Mouse (Mus musculus) MEL (cell line): ENCODE results near the gene Nploc4.

Experiments
- CHD2 ChIP-seq: IDR thresholded peaks from 2 replicates; pipeline ENCODE4 v1.6.1; 2011; ENCODE audit warnings: low read length, improper control_type of control experiment
- CTCF ChIP-seq, 3 experiments: IDR thresholded peaks in 2 of 3; conservative IDR thresholded peaks in 1 of 3; 2 replicates each; pipeline ENCODE4 v1.5.1; 2011 to 2012; ENCODE audit warnings: low read length in 3 of 3, low read depth in 2 of 3, mild to moderate bottlenecking in 2 of 3, improper control_type of control experiment in 1 of 3, inconsistent platforms in 1 of 3, mixed read lengths in 1 of 3, moderate library complexity in 1 of 3; ENCODE audit not compliant: control insufficient read depth in 1 of 3, insufficient read depth in 1 of 3, poor library complexity in 1 of 3, severe bottlenecking in 1 of 3
- EP300 ChIP-seq, 2 experiments: IDR thresholded peaks; 2 replicates each; pipeline ENCODE4 v1.6.1; 2011; ENCODE audit warnings: improper control_type of control experiment in 2 of 2, low read length in 2 of 2, low read depth in 1 of 2, mild to moderate bottlenecking in 1 of 2
- HCFC1 ChIP-seq: IDR thresholded peaks from 2 replicates; pipeline ENCODE4 v1.6.1; 2012; ENCODE audit warnings: low read depth, mild to moderate bottlenecking, inconsistent platforms, low read length, improper control_type of control experiment, moderate library complexity
- MEF2A ChIP-seq: IDR thresholded peaks from 2 replicates; pipeline ENCODE4 v1.6.1; 2014; ENCODE audit warnings: low read depth, mild to moderate bottlenecking, inconsistent platforms, low read length, improper control_type of control experiment; ENCODE audit not compliant: poor library complexity, insufficient replicate concordance, severe bottlenecking; ENCODE audit errors: extremely low read depth
- MXI1 ChIP-seq: IDR thresholded peaks from 2 replicates; pipeline ENCODE4 v1.6.1; 2011; ENCODE audit warnings: mild to moderate bottlenecking, low read depth, low read length, improper control_type of control experiment
- POLR2A ChIP-seq, 2 experiments: IDR thresholded peaks; 2 replicates each; pipeline ENCODE4 v1.6.1; 2011 to 2012; ENCODE audit warnings: low read length in 2 of 2, mild to moderate bottlenecking in 2 of 2, control low read depth in 1 of 2, improper control_type of control experiment in 1 of 2, low read depth in 1 of 2, moderate library complexity in 1 of 2; ENCODE audit not compliant: control insufficient read depth in 1 of 2, insufficient read depth in 1 of 2, poor library complexity in 1 of 2
- POLR2AphosphoS5 ChIP-seq: IDR thresholded peaks from 2 replicates; pipeline ENCODE4 v1.6.1; 2012; ENCODE audit warnings: low read depth, borderline replicate concordance, mild to moderate bottlenecking, inconsistent platforms, low read length, moderate library complexity, mixed read lengths
- SIN3A ChIP-seq: IDR thresholded peaks from 2 replicates; pipeline ENCODE4 v1.6.1; 2012; ENCODE audit warnings: low read length, improper control_type of control experiment, inconsistent platforms
- TCF12 ChIP-seq: IDR thresholded peaks from 2 replicates; pipeline ENCODE4 v1.6.1; 2014; ENCODE audit warnings: low read depth, mild to moderate bottlenecking, inconsistent platforms, low read length, improper control_type of control experiment, moderate library complexity
- ZC3H11A ChIP-seq: IDR thresholded peaks from 2 replicates; pipeline ENCODE4 v1.6.1; 2012; ENCODE audit warnings: low read depth, mild to moderate bottlenecking, inconsistent platforms, low read length, improper control_type of control experiment

DNA sequence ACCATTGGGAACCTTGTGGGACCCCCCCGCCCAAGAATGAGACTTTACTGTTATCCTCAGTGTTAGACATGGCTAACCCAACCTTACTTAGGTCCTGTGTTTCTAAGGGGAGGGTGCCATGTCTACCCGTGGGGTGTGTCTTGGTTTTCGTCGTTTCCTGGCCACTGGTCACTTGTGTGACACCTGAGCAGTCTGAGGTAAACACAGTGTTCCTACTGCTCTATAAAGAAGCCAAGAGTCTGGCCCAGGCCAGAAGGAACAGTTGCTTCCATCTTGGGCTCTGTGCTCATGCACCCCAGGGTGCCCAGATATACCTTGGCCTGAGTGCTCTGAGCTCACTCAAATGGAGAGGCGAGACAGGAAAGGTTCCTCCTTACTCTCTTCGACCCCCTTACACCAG is 74.6 kb downstream of the Nploc4 start:
- no peak for TF ChIP-seq MXI1
- no peak for TF ChIP-seq POLR2A (IDR thresholded peaks at IDR 0.05; ENCODE audit: control insufficient read depth in 1 of 2, insufficient read depth in 1 of 2, low read depth in 1 of 2, low read length in 2 of 2, poor library complexity in 1 of 2)
- no peak for TF ChIP-seq HCFC1
- no peak for TF ChIP-seq CTCF (IDR thresholded peaks at IDR 0.05 in 2 of 3, conservative IDR thresholded peaks at IDR 0.05 in 1 of 3; ENCODE audit: control insufficient read depth in 1 of 3, insufficient read depth in 1 of 3, low read depth in 2 of 3, low read length in 3 of 3, poor library complexity in 1 of 3, severe bottlenecking in 1 of 3)
- TF ChIP-seq EP300 (IDR thresholded peaks at IDR 0.05; ENCODE audit: low read depth in 1 of 2, low read length in 2 of 2): no peak
- TF ChIP-seq CHD2: no peak
- TF ChIP-seq SIN3A: no peak
- no peak for TF ChIP-seq POLR2AphosphoS5
- no peak for TF ChIP-seq MEF2A
- no peak for TF ChIP-seq TCF12
- no peak for TF ChIP-seq ZC3H11A
